Mouse (Mus musculus): Measurements from ENCODE around the gene Gnaz. TPM values are rescaled to one million over a fixed set of nuclear protein-coding genes. Genes with fewer than 3 reads are reported as not detected.

Gnaz gene
- total and polyA plus RNA-seq, 3 experiments, result 0.02 to 0.11 TPM; not detected in 1

- Histone ChIP-seq H3K36me3 (replicated peaks) (no peaks in the 10 kb centered on the region), H3K9me3 (replicated peaks) (peaks cover 83% of the 10 kb centered on the region), H3K4me1 (ENCODE audit: insufficient read depth, low read depth, low read length) (no peaks in the 10 kb centered on the region), H3K4me3 (ENCODE audit: low read depth, low read length) (no peak overlapping the region), H3K27me3 (ENCODE audit: insufficient read depth, low read length) (no peaks in the 10 kb centered on the region)
- DNase-seq (ENCODE audit: low spot score), result no peak
- TF ChIP-seq TAL1 (conservative IDR thresholded peaks at IDR 0.05; ENCODE audit: low read depth, low read length) (no peak), GATA1 (IDR thresholded peaks at IDR 0.05; ENCODE audit: borderline replicate concordance, low read length) (no peak), GATA2 (IDR thresholded peaks at IDR 0.05; ENCODE audit: borderline replicate concordance, low read depth, low read length) (no peak)
- no peak for ATAC-seq (ENCODE audit: extremely low read depth, insufficient number of reproducible peaks, low FRiP score, poor library complexity, severe bottlenecking)
Observed at GRCm38 (mm10) chr10:74940795-74941194, 26.2 kb upstream of the Gnaz start.

- no peaks in the 10 kb centered on the region for H3K4me1 ChIP-seq (ENCODE audit: insufficient read depth, low read depth, low read length)
- DNase-seq (ENCODE audit: low spot score) (no peak), ATAC-seq (ENCODE audit: extremely low read depth, insufficient number of reproducible peaks, low FRiP score, poor library complexity, severe bottlenecking) (no peak)
- TF ChIP-seq TAL1 (conservative IDR thresholded peaks at IDR 0.05; ENCODE audit: low read depth, low read length) (no peak), POLR2AphosphoS5 (IDR thresholded peaks at IDR 0.05; ENCODE audit: insufficient replicate concordance, low read depth, low read length) (no peak), GATA2 (IDR thresholded peaks at IDR 0.05; ENCODE audit: borderline replicate concordance, low read depth, low read length) (no peak), GATA1 (IDR thresholded peaks at IDR 0.05; ENCODE audit: borderline replicate concordance, low read length) (no peak), CTCF (IDR thresholded peaks at IDR 0.05; ENCODE audit: low read depth, low read length) (no peak)
- H3K27me3 ChIP-seq (ENCODE audit: insufficient read depth, low read length), result no peaks in the 10 kb centered on the region
- peaks cover 74% of the 10 kb centered on the region for H3K9me3 ChIP-seq (replicated peaks)
- H3K4me3 ChIP-seq (ENCODE audit: low read depth, low read length), result no peak overlapping the region
- no peaks in the 10 kb centered on the region for H3K36me3 ChIP-seq (replicated peaks)
Observed at GRCm38 (mm10) chr10:74952830-74953443, 14.0 kb upstream of the Gnaz start.

GRCm38 (mm10) chr10:74964380-74964779 lies 2.6 kb upstream of the Gnaz start:
- ATAC-seq (ENCODE audit: extremely low read depth, insufficient number of reproducible peaks, low FRiP score, poor library complexity, severe bottlenecking) (no peak), DNase-seq (ENCODE audit: low spot score) (no peak)
- no peak for TF ChIP-seq TAL1 (conservative IDR thresholded peaks at IDR 0.05; ENCODE audit: low read depth, low read length)
- TF ChIP-seq CTCF (IDR thresholded peaks at IDR 0.05; ENCODE audit: low read depth, low read length), result no peak
- no peak for TF ChIP-seq POLR2AphosphoS5 (IDR thresholded peaks at IDR 0.05; ENCODE audit: insufficient replicate concordance, low read depth, low read length)
- TF ChIP-seq GATA2 (IDR thresholded peaks at IDR 0.05; ENCODE audit: borderline replicate concordance, low read depth, low read length), result no peak
- TF ChIP-seq GATA1 (IDR thresholded peaks at IDR 0.05; ENCODE audit: borderline replicate concordance, low read length), result no peak
- Histone ChIP-seq H3K27me3 (ENCODE audit: insufficient read depth, low read length) (no peaks in the 10 kb centered on the region), H3K4me3 (ENCODE audit: low read depth, low read length) (no peak overlapping the region), H3K4me1 (ENCODE audit: insufficient read depth, low read depth, low read length) (no peaks in the 10 kb centered on the region), H3K36me3 (replicated peaks) (no peaks in the 10 kb centered on the region), H3K9me3 (replicated peaks) (peaks cover 90% of the 10 kb centered on the region)

- Histone ChIP-seq H3K9me3 (replicated peaks) (peaks cover 90% of the 10 kb centered on the region), H3K4me3 (ENCODE audit: low read depth, low read length) (no peak overlapping the region; the same call in 1 of the 2 replicates), H3K36me3 (replicated peaks) (no peaks in the 10 kb centered on the region), H3K27me3 (ENCODE audit: insufficient read depth, low read length) (no peaks in the 10 kb centered on the region), H3K4me1 (ENCODE audit: insufficient read depth, low read depth, low read length) (no peaks in the 10 kb centered on the region)
- ATAC-seq (ENCODE audit: extremely low read depth, insufficient number of reproducible peaks, low FRiP score, poor library complexity, severe bottlenecking) (no peak), DNase-seq (ENCODE audit: low spot score) (no peak)
- TF ChIP-seq TAL1 (conservative IDR thresholded peaks at IDR 0.05; ENCODE audit: low read depth, low read length), result no peak
- TF ChIP-seq GATA2 (IDR thresholded peaks at IDR 0.05; ENCODE audit: borderline replicate concordance, low read depth, low read length), result no peak
- TF ChIP-seq CTCF (IDR thresholded peaks at IDR 0.05; ENCODE audit: low read depth, low read length), result no peak
- TF ChIP-seq GATA1 (IDR thresholded peaks at IDR 0.05; ENCODE audit: borderline replicate concordance, low read length), result no peak
- TF ChIP-seq POLR2AphosphoS5 (IDR thresholded peaks at IDR 0.05; ENCODE audit: insufficient replicate concordance, low read depth, low read length), result no peak
Observed at GRCm38 (mm10) chr10:74967651-74968267, 782 bp downstream of the Gnaz start.

- TF ChIP-seq POLR2AphosphoS5 (IDR thresholded peaks at IDR 0.05; ENCODE audit: insufficient replicate concordance, low read depth, low read length) (no peak), GATA1 (IDR thresholded peaks at IDR 0.05; ENCODE audit: borderline replicate concordance, low read length) (no peak), TAL1 (conservative IDR thresholded peaks at IDR 0.05; ENCODE audit: low read depth, low read length) (no peak), CTCF (IDR thresholded peaks at IDR 0.05; ENCODE audit: low read depth, low read length) (no peak), GATA2 (IDR thresholded peaks at IDR 0.05; ENCODE audit: borderline replicate concordance, low read depth, low read length) (no peak)
- Histone ChIP-seq H3K36me3 (replicated peaks) (no peaks in the 10 kb centered on the region), H3K27me3 (ENCODE audit: insufficient read depth, low read length) (no peaks in the 10 kb centered on the region), H3K4me3 (ENCODE audit: low read depth, low read length) (no peak overlapping the region), H3K9me3 (replicated peaks) (peaks cover 90% of the 10 kb centered on the region), H3K4me1 (ENCODE audit: insufficient read depth, low read depth, low read length) (no peaks in the 10 kb centered on the region)
- DNase-seq (ENCODE audit: low spot score), result no peak
- no peak for ATAC-seq (ENCODE audit: extremely low read depth, insufficient number of reproducible peaks, low FRiP score, poor library complexity, severe bottlenecking)
Observed at GRCm38 (mm10) chr10:74969266-74969665, 2.3 kb downstream of the Gnaz start.

GRCm38 (mm10) chr10:74973026-74973425 lies 6.0 kb downstream of the Gnaz start:
- Histone ChIP-seq H3K9me3 (replicated peaks) (peaks cover 97% of the 10 kb centered on the region), H3K4me3 (ENCODE audit: low read depth, low read length) (no peak overlapping the region; the same call in 1 of the 2 replicates), H3K27me3 (ENCODE audit: insufficient read depth, low read length) (no peaks in the 10 kb centered on the region), H3K36me3 (replicated peaks) (no peaks in the 10 kb centered on the region), H3K4me1 (ENCODE audit: insufficient read depth, low read depth, low read length) (no peaks in the 10 kb centered on the region)
- ATAC-seq (ENCODE audit: extremely low read depth, insufficient number of reproducible peaks, low FRiP score, poor library complexity, severe bottlenecking), result no peak
- no peak for DNase-seq (ENCODE audit: low spot score)
- TF ChIP-seq TAL1 (conservative IDR thresholded peaks at IDR 0.05; ENCODE audit: low read depth, low read length), result no peak
- no peak for TF ChIP-seq POLR2AphosphoS5 (IDR thresholded peaks at IDR 0.05; ENCODE audit: insufficient replicate concordance, low read depth, low read length)
- no peak for TF ChIP-seq GATA2 (IDR thresholded peaks at IDR 0.05; ENCODE audit: borderline replicate concordance, low read depth, low read length)
- TF ChIP-seq CTCF (IDR thresholded peaks at IDR 0.05; ENCODE audit: low read depth, low read length), result no peak
